Mouse (Mus musculus) small intestine, adult 2 months (tissue): ENCODE results near the gene Tead4.

Source experiments
- CTCF ChIP-seq: fragments of 200-500 bp; IDR thresholded peaks from 2 replicates; pipeline ENCODE4 v1.5.1; 2012; ENCODE audit warnings: low read depth, mild to moderate bottlenecking, control low read depth, inconsistent platforms, low read length, moderate library complexity, mixed read lengths; ENCODE audit not compliant: insufficient replicate concordance, insufficient read length; ENCODE audit errors: extremely low read depth
- POLR2A ChIP-seq: fragments of 200-500 bp; IDR thresholded peaks from 2 replicates; pipeline ENCODE4 v1.6.1; 2012; ENCODE audit warnings: low read depth, mild to moderate bottlenecking, control low read depth, inconsistent platforms, low read length, moderate library complexity

DNA sequence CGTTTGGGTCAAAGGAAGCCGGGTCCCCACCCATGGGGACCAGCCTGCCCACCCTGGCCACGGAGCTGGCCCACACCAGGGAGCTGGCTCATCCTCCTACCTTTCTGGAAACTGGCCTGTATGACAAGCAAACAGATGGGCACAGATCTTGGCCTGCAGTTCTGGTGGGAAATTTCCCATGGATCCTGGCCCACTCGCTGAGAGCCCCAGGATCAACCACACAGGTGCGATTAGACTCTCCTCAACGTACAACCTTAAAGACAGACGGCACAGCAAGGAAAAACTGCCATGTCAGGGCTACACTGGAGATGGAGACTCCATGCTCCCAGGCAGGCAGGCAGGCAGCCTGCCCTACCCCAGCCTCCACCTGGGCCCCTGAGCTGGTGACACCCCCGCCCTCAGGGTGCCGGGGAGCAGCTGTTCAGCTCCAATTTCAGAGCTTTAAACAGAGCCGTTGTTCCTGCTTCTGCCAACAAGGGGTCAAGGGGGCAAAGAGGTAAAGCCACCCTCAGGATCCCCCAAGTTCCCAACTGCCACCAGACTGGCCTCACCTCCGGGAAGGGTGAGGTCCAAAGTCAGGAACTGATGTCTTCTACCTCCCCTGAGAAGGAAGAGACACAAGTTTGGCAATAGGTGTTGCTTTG, 3.8 kb downstream of the Tead4 start:
- TF ChIP-seq CTCF: no peak
- TF ChIP-seq POLR2A: no peak
